ENCODE assay signal across 9 mouse cellular contexts in the genomic region with DNA sequence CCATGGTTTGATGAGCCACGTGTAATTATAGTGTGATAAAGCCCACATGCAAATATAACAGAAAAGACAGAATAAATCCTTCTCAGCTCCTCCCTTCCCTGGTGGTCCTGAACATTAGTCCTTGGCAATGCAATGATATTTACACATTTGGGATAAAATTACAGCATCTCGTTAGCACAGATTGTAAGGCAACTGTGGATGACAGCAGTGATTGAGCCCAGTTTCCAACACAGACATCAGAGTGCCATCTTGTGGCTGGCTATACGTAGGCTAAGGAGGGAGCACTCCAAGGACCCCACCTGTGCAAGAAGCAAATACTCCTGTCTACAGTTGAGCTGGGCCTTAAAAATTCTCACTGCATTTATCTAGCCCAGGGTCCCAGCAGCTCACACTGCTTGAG.
DNase-seq lines count a peak whose midpoint lies in the region; ATAC-seq and TF ChIP-seq lines count a peak whose summit lies in the region.
"Had no signal": no experiment of that assay in that cellular context is flagged by ENCODE, and none has a peak within 500 bp of the region (broad histone marks: within the 10 kb centered on the region; RNA-seq: fewer than 3 reads in every experiment).

No protein-coding gene starts in this region.

- no peaks in the 10 kb centered on the region for H3K27me3 ChIP-seq in intestine, postnatal 0 days (replicated peaks; ENCODE audit: control insufficient read depth, insufficient read depth, low read length)
- H3K27me3 ChIP-seq in intestine, embryonic 15.5 days (replicated peaks) = no peaks in the 10 kb centered on the region; the same call in 1 of the 2 replicates
- no peaks in the 10 kb centered on the region for H3K27me3 ChIP-seq in MEL (ENCODE audit: control insufficient read depth in 1 of 2, insufficient read depth in 2 of 2, low read length in 2 of 2)
- H3K27me3 ChIP-seq in forebrain, embryonic 16.5 days (replicated peaks; ENCODE audit: control insufficient read depth, insufficient read depth, low read length) = no peaks in the 10 kb centered on the region
- no peaks in the 10 kb centered on the region for H3K27me3 ChIP-seq in kidney, embryonic 14.5 days (ENCODE audit: control insufficient read depth, insufficient read depth, low read length)
- H3K27me3 ChIP-seq: neural tube, embryonic 13.5 days had no signal

- H3K4me1 ChIP-seq in intestine, postnatal 0 days (replicated peaks; ENCODE audit: control insufficient read depth, insufficient read depth, low read length) = no peaks in the 10 kb centered on the region
- H3K4me1 ChIP-seq in intestine, embryonic 15.5 days (replicated peaks) = no peaks in the 10 kb centered on the region
- no peaks in the 10 kb centered on the region for H3K4me1 ChIP-seq in MEL (ENCODE audit: control insufficient read depth in 1 of 2, insufficient read depth in 2 of 2, low read length in 2 of 2)
- H3K4me1 ChIP-seq in forebrain, embryonic 16.5 days (replicated peaks; ENCODE audit: control insufficient read depth, insufficient read depth, low read length) = peaks cover 3% of the 10 kb centered on the region; the same call in 1 of the 2 replicates
- H3K4me1 ChIP-seq in kidney, embryonic 14.5 days (ENCODE audit: control insufficient read depth, insufficient read depth, low read length) = no peaks in the 10 kb centered on the region
- H3K4me1 ChIP-seq: neural tube, embryonic 13.5 days had no signal

- H3K36me3 ChIP-seq in intestine, postnatal 0 days (ENCODE audit: control insufficient read depth, insufficient read depth) = no peaks in the 10 kb centered on the region
- no peaks in the 10 kb centered on the region for H3K36me3 ChIP-seq in intestine, embryonic 15.5 days
- H3K36me3 ChIP-seq in MEL (ENCODE audit: control insufficient read depth in 1 of 2, insufficient read depth in 2 of 2, low read length in 2 of 2) = no peaks in the 10 kb centered on the region
- no peaks in the 10 kb centered on the region for H3K36me3 ChIP-seq in forebrain, embryonic 16.5 days (ENCODE audit: control insufficient read depth, insufficient read depth)
- H3K36me3 ChIP-seq in kidney, embryonic 14.5 days (ENCODE audit: control insufficient read depth, insufficient read depth, low read length) = no peaks in the 10 kb centered on the region
- H3K36me3 ChIP-seq: neural tube, embryonic 13.5 days had no signal

- H3K4me2 ChIP-seq in intestine, postnatal 0 days (replicated peaks; ENCODE audit: low read depth) = no peak overlapping the region
- no peak overlapping the region for H3K4me2 ChIP-seq in intestine, embryonic 15.5 days (replicated peaks)
- no peak overlapping the region for H3K4me2 ChIP-seq in forebrain, embryonic 16.5 days (ENCODE audit: low read length)
- H3K4me2 ChIP-seq in kidney, embryonic 14.5 days (replicated peaks; ENCODE audit: low read depth, low read length) = no peak overlapping the region
- H3K4me2 ChIP-seq: neural tube, embryonic 13.5 days had no signal

- TF ChIP-seq CTCF in intestine, postnatal 0 days (IDR thresholded peaks at IDR 0.05; ENCODE audit: low read depth) = peak; percentile 73
- TF ChIP-seq CTCF in MEL (IDR thresholded peaks at IDR 0.05 in 2 of 3, conservative IDR thresholded peaks at IDR 0.05 in 1 of 3; ENCODE audit: control insufficient read depth in 1 of 3, insufficient read depth in 1 of 3, low read depth in 2 of 3, low read length in 3 of 3, poor library complexity in 1 of 3, severe bottlenecking in 1 of 3) = peak in 2 of 3 experiments; percentile 11 to 21; a peak in 2 of 6 replicates

- TF ChIP-seq POLR2A in MEL (IDR thresholded peaks at IDR 0.05; ENCODE audit: control insufficient read depth in 1 of 2, insufficient read depth in 1 of 2, low read depth in 1 of 2, low read length in 2 of 2, poor library complexity in 1 of 2) = no peak

- no peak for DNase-seq in MEL (ENCODE audit: low read depth, low spot score)
- peak; percentile 33 to 44 for DNase-seq in left cerebral cortex, postnatal 36 days (ENCODE audit: low spot score in 2 of 2)
- DNase-seq in urinary bladder, postnatal 25 days (ENCODE audit: low spot score) = no peak

- no peak for TF ChIP-seq EP300 in MEL (IDR thresholded peaks at IDR 0.05; ENCODE audit: low read depth in 1 of 2, low read length in 2 of 2)

- TF ChIP-seq RAD21 in MEL (IDR thresholded peaks at IDR 0.05; ENCODE audit: low read depth, low read length) = peak; percentile 11

- no peak overlapping the region for H3K27ac ChIP-seq in intestine, postnatal 0 days (ENCODE audit: low read depth, low read length)
- no peak overlapping the region for H3K27ac ChIP-seq in intestine, embryonic 15.5 days
- H3K27ac ChIP-seq in MEL (ENCODE audit: control insufficient read depth, low read depth, low read length) = no peak overlapping the region
- peak overlapping the region; percentile 55 for H3K27ac ChIP-seq in forebrain, embryonic 16.5 days (ENCODE audit: low read length)
- H3K27ac ChIP-seq in kidney, embryonic 14.5 days (ENCODE audit: low read depth, low read length) = no peak overlapping the region
- H3K27ac ChIP-seq: neural tube, embryonic 13.5 days had no signal

- no peak overlapping the region for H3K9ac ChIP-seq in intestine, postnatal 0 days (ENCODE audit: low read depth, low read length)
- no peak overlapping the region for H3K9ac ChIP-seq in intestine, embryonic 15.5 days
- no peak overlapping the region for H3K9ac ChIP-seq in MEL (ENCODE audit: control insufficient read depth, low read depth, low read length, poor library complexity, severe bottlenecking)
- H3K9ac ChIP-seq in forebrain, embryonic 16.5 days (replicated peaks; ENCODE audit: low read depth, low read length) = no peak overlapping the region
- H3K9ac ChIP-seq in kidney, embryonic 14.5 days (ENCODE audit: low read depth, low read length) = no peak overlapping the region
- H3K9ac ChIP-seq: neural tube, embryonic 13.5 days had no signal

- no peak for ATAC-seq in intestine, postnatal 0 days
- no peak for ATAC-seq in intestine, embryonic 15.5 days
- peak; percentile 88 for ATAC-seq in forebrain, embryonic 16.5 days
- no peak for ATAC-seq in monocyte, adult 5-6 weeks (replicated peaks; ENCODE audit: insufficient number of reproducible peaks, low FRiP score, low TSS enrichment, poor library complexity, severe bottlenecking)
- ATAC-seq in kidney, embryonic 14.5 days (ENCODE audit: low FRiP score, low TSS enrichment) = no peak

- no peak overlapping the region for H3K4me3 ChIP-seq in intestine, postnatal 0 days (ENCODE audit: low read depth, low read length)
- no peak overlapping the region for H3K4me3 ChIP-seq in intestine, embryonic 15.5 days (replicated peaks)
- no peak overlapping the region for H3K4me3 ChIP-seq in MEL (ENCODE audit: control insufficient read depth in 1 of 2, insufficient read depth in 1 of 2, low read depth in 2 of 2, low read length in 2 of 2)
- no peak overlapping the region for H3K4me3 ChIP-seq in forebrain, embryonic 16.5 days (replicated peaks; ENCODE audit: low read length)
- no peak overlapping the region for H3K4me3 ChIP-seq in kidney, embryonic 14.5 days (ENCODE audit: low read length)
- H3K4me3 ChIP-seq: neural tube, embryonic 13.5 days had no signal

- WGBS in intestine, postnatal 0 days = 30% methylated on average over 3 of the region's 3 CpGs
- WGBS in intestine, embryonic 15.5 days = 33% methylated on average over 3 of the region's 3 CpGs
- WGBS in forebrain, embryonic 16.5 days = 19% methylated on average over 3 of the region's 3 CpGs
- WGBS in kidney, embryonic 14.5 days = 36% methylated on average over 3 of the region's 3 CpGs

- H3K79me2 ChIP-seq in MEL (ENCODE audit: control insufficient read depth, insufficient read depth, low read length, poor library complexity) = no peaks in the 10 kb centered on the region

- no peaks in the 10 kb centered on the region for H3K9me3 ChIP-seq in intestine, postnatal 0 days (ENCODE audit: control insufficient read depth)
- H3K9me3 ChIP-seq in intestine, embryonic 15.5 days = no peaks in the 10 kb centered on the region
- H3K9me3 ChIP-seq in MEL (replicated peaks; ENCODE audit: insufficient read depth, low read length) = no peaks in the 10 kb centered on the region
- H3K9me3 ChIP-seq in forebrain, embryonic 16.5 days (ENCODE audit: control insufficient read depth, low read length) = no peaks in the 10 kb centered on the region
- no peaks in the 10 kb centered on the region for H3K9me3 ChIP-seq in kidney, embryonic 14.5 days (ENCODE audit: control insufficient read depth, low read length)
- H3K9me3 ChIP-seq: neural tube, embryonic 13.5 days had no signal

- intact Hi-C loops in left cerebral cortex, postnatal 36 days (cut with DNase I) = loop anchor here (10.0 kb wide), 2 partner anchors 821 to 1041 kb away; a partner anchor contains a TSS

TF ChIP-seq in MEL, 35 proteins besides CTCF, POLR2A, EP300 and RAD21:
- TF ChIP-seq USF2 (IDR thresholded peaks at IDR 0.05; ENCODE audit: borderline replicate concordance in 1 of 2, insufficient read depth in 1 of 2, low read depth in 1 of 2, low read length in 2 of 2) = no peak
- peak; percentile 25; the same call in 1 of the 2 replicates for TF ChIP-seq SMC3 (IDR thresholded peaks at IDR 0.05; ENCODE audit: low read depth, low read length)
- no peak for TF ChIP-seq HCFC1 (IDR thresholded peaks at IDR 0.05; ENCODE audit: low read depth, low read length)
- TF ChIP-seq GABPA (IDR thresholded peaks at IDR 0.05; ENCODE audit: low read depth, low read length) = no peak

Comparison
In these comparisons a context has a peak if more than half of its experiments do, and no peak if none do; other contexts are left out.
1. DNase-seq: peak in left cerebral cortex, postnatal 36 days (2 of 2); none in MEL (single experiment) and urinary bladder, postnatal 25 days (single experiment).